Mouse (Mus musculus): ENCODE results near the gene Rasgrp1.

Gene Rasgrp1

DNA sequence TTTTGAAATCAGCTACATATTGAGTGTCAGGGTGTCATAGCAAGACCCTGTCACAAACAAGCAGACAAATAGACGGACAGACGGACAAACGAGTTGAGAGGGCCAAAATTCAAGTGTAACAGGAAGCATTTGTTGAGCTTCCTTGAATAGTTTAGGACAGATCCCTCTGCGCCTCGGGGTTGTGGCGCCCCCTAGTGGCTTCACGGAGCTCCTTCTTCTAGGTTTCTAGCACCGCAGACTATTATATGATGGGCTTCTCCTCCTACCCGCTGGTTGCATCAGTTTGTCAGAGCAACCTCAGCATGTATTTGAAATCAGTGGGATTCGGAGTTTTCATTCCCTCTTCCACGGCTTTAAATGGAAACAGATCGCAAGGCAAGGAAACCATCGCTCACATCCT, 111.5 kb downstream of the Rasgrp1 start:
- DNase-seq = peak; percentile 79

- DNase-seq = no peak
Measured at GRCm38 (mm10) chr2:117230261-117230660, 112.5 kb downstream of the Rasgrp1 start.
